Mouse (Mus musculus): ENCODE measurements at regions not wholly inside any gene's neighbourhood (a gene's known extent, or its start where the extent isn't known, plus 50 kb on each side); places are given as distances from the start of the nearest gene placed in this dataset.

DNA sequence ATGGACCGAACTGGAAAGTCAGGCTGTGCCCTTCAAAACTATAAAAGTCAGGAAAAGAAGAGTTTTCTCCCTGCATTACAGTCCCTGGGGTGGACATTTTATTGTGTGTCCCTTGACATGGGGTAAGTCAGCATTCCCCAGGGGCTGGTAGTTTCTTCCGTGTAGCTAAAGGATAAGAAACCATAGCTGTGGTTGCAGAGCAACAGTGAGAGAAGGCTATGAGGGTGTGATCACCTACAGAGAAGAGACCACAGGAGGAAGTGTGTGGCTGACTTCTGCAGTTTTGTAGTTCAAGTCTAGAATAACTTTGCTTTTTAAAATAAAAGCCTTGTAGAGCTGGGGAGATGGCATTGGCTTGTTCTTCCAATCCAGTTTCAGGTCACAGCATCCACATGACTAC is 76.6 kb upstream of the Pik3cg start:
- TF ChIP-seq GATA1 (IDR thresholded peaks at IDR 0.05; ENCODE audit: borderline replicate concordance, low read length) (no peak), FLI1 (IDR thresholded peaks at IDR 0.05; ENCODE audit: low read length) (no peak)
